In genomic region chr6:90501222-90501940, GRCm38 (mm10) we compare ENCODE assay signal across 18 mouse cellular contexts. TPM values are rescaled to one million over a fixed set of nuclear protein-coding genes. Genes with fewer than 3 reads are reported as not detected.
A peak's percentile ranks its signal among the peaks of the same experiment; 100 is the strongest.
DNase-seq lines count a peak whose midpoint lies in the region; ATAC-seq lines count a peak whose summit lies in the region.
"Had no signal": no experiment of that assay in that cellular context is flagged by ENCODE, and none has a peak within 500 bp of the region (broad histone marks: within the 10 kb centered on the region; RNA-seq: fewer than 3 reads in every experiment).

No protein-coding gene starts in this region.

- H3K4me1 ChIP-seq in heart, embryonic 10.5 days: peaks cover 38% of the 10 kb centered on the region
- H3K4me1 ChIP-seq: neural tube, embryonic 12.5 days had no signal

- peak overlapping the region; percentile 42; the same call in 1 of the 2 replicates for H3K27ac ChIP-seq in heart, embryonic 10.5 days
- H3K27ac ChIP-seq: embryonic facial prominence, embryonic 10.5 days; forebrain, embryonic 12.5 days; kidney, postnatal 0 days; limb, embryonic 13.5 days; midbrain, embryonic 13.5 days; neural tube, embryonic 12.5 days; stomach, postnatal 0 days had no signal

- DNase-seq in cerebellum, adult 9-11 months: peak; percentile 50
- no peak for DNase-seq in cerebellum, adult 8-10 months
- DNase-seq in heart, embryonic 10.5 days (ENCODE audit: low spot score): no peak
- DNase-seq in heart, postnatal 10 days: no peak
- peak; percentile 61 for DNase-seq in NIH3T3 (ENCODE audit: low read depth)
- no peak for DNase-seq in frontal cortex, postnatal 25 days (ENCODE audit: low spot score in 2 of 2)
- DNase-seq: gastrocnemius, postnatal 25 days; kidney, adult 18-20 months had no signal

- no peaks in the 10 kb centered on the region for H3K9me3 ChIP-seq in heart, embryonic 10.5 days
- H3K9me3 ChIP-seq: forebrain, embryonic 12.5 days; limb, embryonic 13.5 days; midbrain, embryonic 13.5 days had no signal

- peak; percentile 64 for ATAC-seq in granulocyte monocyte progenitor cell, adult 5-6 weeks (replicated peaks; ENCODE audit: poor library complexity, severe bottlenecking)
- ATAC-seq: midbrain, embryonic 13.5 days had no signal

- intact Hi-C loops in heart, postnatal 10 days (cut with DNase I): no loop called here

- WGBS in heart, embryonic 10.5 days: 52% methylated on average over 8 of the region's 8 CpGs

- H3K27me3 ChIP-seq in heart, embryonic 10.5 days (ENCODE audit: insufficient read depth, poor library complexity, severe bottlenecking): no peaks in the 10 kb centered on the region
- H3K27me3 ChIP-seq: forebrain, embryonic 12.5 days; midbrain, embryonic 13.5 days; neural tube, embryonic 12.5 days had no signal

- no peak overlapping the region for H3K4me3 ChIP-seq in heart, embryonic 10.5 days
- H3K4me3 ChIP-seq: embryonic facial prominence, embryonic 10.5 days; forebrain, embryonic 12.5 days; limb, embryonic 13.5 days; midbrain, embryonic 13.5 days; neural tube, embryonic 12.5 days had no signal

- H3K36me3 ChIP-seq in heart, embryonic 10.5 days: no peaks in the 10 kb centered on the region
- H3K36me3 ChIP-seq: embryonic facial prominence, embryonic 10.5 days; forebrain, embryonic 12.5 days; limb, embryonic 13.5 days; midbrain, embryonic 13.5 days; neural tube, embryonic 12.5 days had no signal

RNA-seq across cellular contexts. Expression of gene Aldh1l1, which starts 15.2 kb away (rescaled TPM):
- polyA plus RNA-seq in heart, embryonic 10.5 days (2016; fragmentation: Nextera tagmentation; extraction: Ambion mirVana): 0.93 and 1.3 TPM in 2 replicates
- 1 to 10 TPM; 1.0 to 2.2 TPM for total RNA-seq in heart, postnatal 10 days (2021)
- total RNA-seq in granulocyte monocyte progenitor cell, adult 5-6 weeks (2014; fragmentation: Nextera tagmentation): 4.0 and 9.5 TPM in 2 replicates
- 2.6 and 2.8 TPM in 2 replicates for total RNA-seq in granulocyte monocyte progenitor cell, adult 5-6 weeks (2017)

RNA-seq across cellular contexts. Expression of gene Klf15, which starts 39.0 kb away (rescaled TPM):
- 7.9 and 11.5 TPM in 2 replicates for polyA plus RNA-seq in heart, embryonic 10.5 days (2016; fragmentation: Nextera tagmentation; extraction: Ambion mirVana)
- 10 to 100 TPM; 15.6 to 38.7 TPM for total RNA-seq in heart, postnatal 10 days (2021)
- not detected in 2 replicates for total RNA-seq in granulocyte monocyte progenitor cell, adult 5-6 weeks (2014; fragmentation: Nextera tagmentation)
- total RNA-seq in granulocyte monocyte progenitor cell, adult 5-6 weeks (2017): not detected in 2 replicates
- total RNA-seq: common myeloid progenitor, adult 5-6 weeks had no signal
- polyA plus RNA-seq: C2C12 had no signal

Comparison
In these comparisons a context has a peak if more than half of its experiments do, and no peak if none do; other contexts are left out.
1. DNase-seq: peak in cerebellum, adult 9-11 months (single experiment) and NIH3T3 (single experiment); none in cerebellum, adult 8-10 months (single experiment), heart, embryonic 10.5 days (single experiment), heart, postnatal 10 days (0 of 2) and frontal cortex, postnatal 25 days (0 of 2).
2. RNA of gene Klf15, which starts 39.0 kb away (total RNA-seq): 15.6 to 38.7 TPM in heart, postnatal 10 days; not detected in granulocyte monocyte progenitor cell, adult 5-6 weeks; every median in the first group is over 10 times any median in the second.